Mouse (Mus musculus) CH12.LX (cell line): ENCODE results near the gene Mrps2. TPM values are rescaled to one million over a fixed set of nuclear protein-coding genes. Genes with fewer than 3 reads are reported as not detected.

Source experiments
- DNase-seq: peaks from one replicate; pipeline ENCODE4 v3.0.0-alpha.2; 2013; ENCODE audit errors: extremely low read depth
- H3K27ac ChIP-seq: 2 replicates; pipeline ENCODE4 v1.5.1; 2012; ENCODE audit warnings: low read depth, mild to moderate bottlenecking, control low read depth, moderate library complexity; ENCODE audit not compliant: insufficient read depth
- H3K27me3 ChIP-seq: replicated peaks from 2 replicates; pipeline ENCODE3; 2012; ENCODE audit warnings: inconsistent platforms
- H3K36me3 ChIP-seq, 2 experiments: replicated peaks in 1 of 2; 2 replicates each; pipeline versions ENCODE3 to v1.6.1; 2012; ENCODE audit warnings: inconsistent platforms in 1 of 2, low read length in 1 of 2, mild to moderate bottlenecking in 1 of 2, mixed read lengths in 1 of 2, moderate library complexity in 1 of 2; ENCODE audit not compliant: control insufficient read depth in 1 of 2, insufficient read depth in 1 of 2
- H3K4me1 ChIP-seq, 2 experiments: 2 replicates each; pipeline ENCODE4 v1.6.1; 2012; ENCODE audit warnings: inconsistent platforms in 1 of 2, moderate library complexity in 1 of 2; ENCODE audit not compliant: insufficient read depth in 2 of 2, control insufficient read depth in 1 of 2
- H3K4me2 ChIP-seq: 2 replicates; pipeline ENCODE4 v1.6.1; 2012; ENCODE audit warnings: low read depth, mild to moderate bottlenecking, control low read depth; ENCODE audit not compliant: poor library complexity, insufficient read depth, severe bottlenecking
- H3K4me3 ChIP-seq, 3 experiments: fragments of 150-350 bp in 1 of 3; sonication (generic) in 1 of 3; replicated peaks in 1 of 3; 2 replicates each; pipeline versions ENCODE3 to v1.5.1; 2011 to 2012; ENCODE audit warnings: low read depth in 2 of 3, low read length in 2 of 3, mild to moderate bottlenecking in 2 of 3, moderate library complexity in 2 of 3, control low read depth in 1 of 3, improper control_type of control experiment in 1 of 3, inconsistent platforms in 1 of 3, mixed read lengths in 1 of 3; ENCODE audit not compliant: poor library complexity in 1 of 3
- H3K79me2 ChIP-seq: replicated peaks from 2 replicates; pipeline ENCODE4 v1.6.1; 2012; ENCODE audit warnings: mild to moderate bottlenecking, moderate library complexity; ENCODE audit not compliant: control insufficient read depth, poor library complexity, insufficient read depth, severe bottlenecking; ENCODE audit errors: extremely low read depth
- H3K9ac ChIP-seq: 2 replicates; pipeline ENCODE4 v1.6.1; 2012; ENCODE audit warnings: low read depth, mild to moderate bottlenecking, control low read depth, moderate library complexity; ENCODE audit not compliant: insufficient read depth
- H3K9me3 ChIP-seq: replicated peaks from 2 replicates; pipeline ENCODE3; 2012; ENCODE audit warnings: low read length, inconsistent platforms, mixed read lengths
- CHD1 ChIP-seq: IDR thresholded peaks from 2 replicates; pipeline ENCODE4 v1.6.1; 2012; ENCODE audit warnings: low read depth, low read length, improper control_type of control experiment, inconsistent platforms
- CHD2 ChIP-seq: IDR thresholded peaks from 2 replicates; pipeline ENCODE4 v1.6.1; 2011; ENCODE audit warnings: low read length, improper control_type of control experiment
- CTCF ChIP-seq, 2 experiments: IDR thresholded peaks in 1 of 2; conservative IDR thresholded peaks in 1 of 2; 2 replicates each; pipeline ENCODE4 v1.5.1; 2011 to 2012; ENCODE audit warnings: low read depth in 2 of 2, low read length in 2 of 2, improper control_type of control experiment in 1 of 2, inconsistent platforms in 1 of 2, mild to moderate bottlenecking in 1 of 2, moderate library complexity in 1 of 2
- E2F4 ChIP-seq: IDR thresholded peaks from 2 replicates; pipeline ENCODE4 v1.6.1; 2011; ENCODE audit warnings: low read depth, low read length, improper control_type of control experiment; ENCODE audit not compliant: insufficient replicate concordance
- ELF1 ChIP-seq: IDR thresholded peaks from 2 replicates; pipeline ENCODE4 v1.6.1; 2014; ENCODE audit warnings: low read depth, mild to moderate bottlenecking, inconsistent platforms, low read length, improper control_type of control experiment
- EP300 ChIP-seq: IDR thresholded peaks from 2 replicates; pipeline ENCODE4 v1.6.1; 2011; ENCODE audit warnings: low read length, improper control_type of control experiment
- ETS1 ChIP-seq: conservative IDR thresholded peaks from 2 replicates; pipeline ENCODE4 v1.6.1; 2012; ENCODE audit warnings: low read depth, mild to moderate bottlenecking, inconsistent platforms, low read length, improper control_type of control experiment, moderate library complexity
- IRF4 ChIP-seq: IDR thresholded peaks from 2 replicates; pipeline ENCODE4 v1.6.1; 2014; ENCODE audit warnings: low read depth, mild to moderate bottlenecking, inconsistent platforms, low read length, improper control_type of control experiment
- KAT2A ChIP-seq: IDR thresholded peaks from 2 replicates; pipeline ENCODE4 v1.6.1; 2012; ENCODE audit warnings: low read length, improper control_type of control experiment, inconsistent platforms; ENCODE audit not compliant: insufficient replicate concordance
- MAFK ChIP-seq: IDR thresholded peaks from 2 replicates; pipeline ENCODE4 v1.6.1; 2011; ENCODE audit warnings: low read length, improper control_type of control experiment; ENCODE audit not compliant: insufficient replicate concordance
- MAX ChIP-seq: IDR thresholded peaks from 2 replicates; pipeline ENCODE4 v1.6.1; 2011; ENCODE audit warnings: low read length, improper control_type of control experiment
- MYC ChIP-seq: IDR thresholded peaks from 2 replicates; pipeline ENCODE4 v1.6.1; 2011; ENCODE audit warnings: low read depth, mild to moderate bottlenecking, improper control_type of control experiment, low read length
- RCOR1 ChIP-seq: conservative IDR thresholded peaks from 2 replicates; pipeline ENCODE4 v1.6.1; 2012; ENCODE audit warnings: low read depth, mild to moderate bottlenecking, inconsistent platforms, low read length, improper control_type of control experiment
- SIN3A ChIP-seq: IDR thresholded peaks from 2 replicates; pipeline ENCODE4 v1.6.1; 2012; ENCODE audit warnings: low read length, improper control_type of control experiment, inconsistent platforms
- SMC3 ChIP-seq: IDR thresholded peaks from 2 replicates; pipeline ENCODE4 v1.6.1; 2011; ENCODE audit warnings: low read depth, low read length, improper control_type of control experiment
- USF2 ChIP-seq: conservative IDR thresholded peaks from 2 replicates; pipeline ENCODE4 v1.6.1; 2011; ENCODE audit warnings: low read depth, low read length, improper control_type of control experiment
- ZC3H11A ChIP-seq: IDR thresholded peaks from 2 replicates; pipeline ENCODE4 v1.6.1; 2012; ENCODE audit warnings: low read depth, mild to moderate bottlenecking, inconsistent platforms, low read length, improper control_type of control experiment
- ZKSCAN1 ChIP-seq: IDR thresholded peaks from 2 replicates; pipeline ENCODE4 v1.6.1; 2012; ENCODE audit warnings: low read depth, inconsistent platforms, low read length, improper control_type of control experiment, borderline replicate concordance
- ZMIZ1 ChIP-seq: IDR thresholded peaks from 2 replicates; pipeline ENCODE4 v1.6.1; 2012; ENCODE audit warnings: low read depth, mild to moderate bottlenecking, inconsistent platforms, low read length, improper control_type of control experiment
- ZNF384 ChIP-seq: IDR thresholded peaks from 2 replicates; pipeline ENCODE4 v1.6.1; 2012; ENCODE audit warnings: low read depth, low read length, improper control_type of control experiment, inconsistent platforms
- dilution Hi-C: fragments of 300-500 bp; cut with MboI; formaldehyde crosslinking; loops from 2 replicates; pipeline ENCODE4 v1.14.3; 2020; ENCODE audit warnings: low sequenced_read_pairs; ENCODE audit not compliant: extremely low pct_unique_long_range_greater_than_20kb, extremely low pct_ligation_motif_present
- in situ Hi-C: fragments of 300-500 bp; cut with MboI; formaldehyde crosslinking; loops from 3 replicates; pipeline ENCODE4 v1.14.3; 2019; ENCODE audit warnings: low sequenced_read_pairs, low pct_ligation_motif_present, low pct_unique_long_range_greater_than_20kb, mixed read lengths
- polyA plus RNA-seq: library from polyadenylated mRNA; unstranded; fragments of >175 nt; gene quantifications from 2 replicates; pipeline ENCODE4 v1.2.1, GENCODE M21; 2012; ENCODE audit warnings: low read depth; ENCODE audit not compliant: insufficient read length
- total RNA-seq, 2 experiments: library from RNA; depleted of rRNA; stranded (reverse); fragments of 300-350 nt in 1 of 2; fragments of >200 nt in 1 of 2; gene quantifications; 2 replicates each; pipeline ENCODE4 v1.2.3; 2012 to 2014

Gene Mrps2
- total and polyA plus RNA-seq, 3 experiments, result 21.3 to 78.5 (median 46.6) TPM

- peaks cover 13% of the 10 kb centered on the region for H3K9me3 ChIP-seq
- H3K4me3 ChIP-seq, result no peak overlapping the region
- dilution Hi-C loops (no loop called here), in situ Hi-C loops (no loop called here)
- H3K4me2 ChIP-seq, result no peak overlapping the region
- no peaks in the 10 kb centered on the region for H3K4me1 ChIP-seq
- no peak overlapping the region for H3K9ac ChIP-seq
- H3K36me3 ChIP-seq, result no peaks in the 10 kb centered on the region
- TF ChIP-seq ETS1 (no peak), ELF1 (no peak)
- TF ChIP-seq, all 38 proteins: peak for 0
- Histone ChIP-seq H3K27me3 (peaks cover 54% of the 10 kb centered on the region), H3K27ac (no peak overlapping the region), H3K79me2 (no peaks in the 10 kb centered on the region)
- DNase-seq, result no peak
Observed at GRCm38 (mm10) chr2:28427226-28427625, 40.6 kb upstream of the Mrps2 start.

- H3K4me1 ChIP-seq, result no peaks in the 10 kb centered on the region
- dilution Hi-C loops (no loop called here), in situ Hi-C loops (no loop called here)
- H3K9ac ChIP-seq, result no peak overlapping the region
- no peak for DNase-seq
- no peak overlapping the region for H3K4me3 ChIP-seq
- no peaks in the 10 kb centered on the region for H3K36me3 ChIP-seq
- TF ChIP-seq ZC3H11A, result no peak
- TF ChIP-seq MAFK, result no peak
- no peak for TF ChIP-seq ETS1
- no peak for TF ChIP-seq RCOR1
- TF ChIP-seq ZMIZ1, result no peak
- no peak for TF ChIP-seq IRF4
- no peak for TF ChIP-seq ZNF384
- no peak for TF ChIP-seq USF2
- no peak for TF ChIP-seq SMC3
- no peak for TF ChIP-seq ZKSCAN1
- no peak for TF ChIP-seq ELF1
- no peak for TF ChIP-seq MAX
- TF ChIP-seq E2F4, result no peak
- no peak for TF ChIP-seq SIN3A
- TF ChIP-seq CTCF (conservative IDR thresholded peaks at IDR 0.05 in 1 of 2, IDR thresholded peaks at IDR 0.05 in 1 of 2; ENCODE audit: low read depth in 2 of 2, low read length in 2 of 2), result no peak
- no peak for TF ChIP-seq CHD2
- no peak for TF ChIP-seq EP300
- no peak for TF ChIP-seq MYC
- no peak for TF ChIP-seq CHD1
- no peak for TF ChIP-seq KAT2A
- H3K27me3 ChIP-seq, result peaks cover 47% of the 10 kb centered on the region
- H3K4me2 ChIP-seq, result no peak overlapping the region
- no peak overlapping the region for H3K27ac ChIP-seq
- H3K79me2 ChIP-seq, result no peaks in the 10 kb centered on the region
- peaks cover 13% of the 10 kb centered on the region for H3K9me3 ChIP-seq
Observed at GRCm38 (mm10) chr2:28430846-28431245, 37.0 kb upstream of the Mrps2 start.
